Mouse (Mus musculus) right cerebral cortex, adult 18-20 months (tissue): ENCODE measurements at regions not wholly inside any gene's neighbourhood (a gene's known extent, or its start where the extent isn't known, plus 50 kb on each side); places are given as distances from the start of the nearest gene placed in this dataset.

Experiments
- DNase-seq: peaks from one replicate; pipeline ENCODE4 v3.0.0; 2022; ENCODE audit warnings: mixed read lengths

DNA sequence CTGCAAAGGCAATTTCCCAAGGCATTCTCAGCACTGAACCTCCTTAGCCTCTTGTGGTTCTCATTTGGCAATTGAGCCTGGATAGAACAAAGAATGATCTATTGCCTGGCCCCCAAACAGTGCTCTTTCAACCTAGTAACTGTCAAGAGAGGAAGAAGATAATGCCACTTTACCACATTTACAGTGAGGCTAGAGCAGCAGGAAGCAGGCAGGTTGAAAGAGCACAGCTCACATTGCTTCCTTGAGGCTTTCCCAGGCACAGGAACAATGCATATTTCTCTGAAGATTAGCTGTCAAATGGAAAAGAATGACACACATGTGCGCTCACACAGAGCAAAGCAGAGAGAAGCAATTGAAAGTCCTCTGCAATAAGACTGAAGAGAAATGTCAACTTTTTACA, 1221.0 kb upstream of the Flrt2 start:
- DNase-seq: no peak

DNA sequence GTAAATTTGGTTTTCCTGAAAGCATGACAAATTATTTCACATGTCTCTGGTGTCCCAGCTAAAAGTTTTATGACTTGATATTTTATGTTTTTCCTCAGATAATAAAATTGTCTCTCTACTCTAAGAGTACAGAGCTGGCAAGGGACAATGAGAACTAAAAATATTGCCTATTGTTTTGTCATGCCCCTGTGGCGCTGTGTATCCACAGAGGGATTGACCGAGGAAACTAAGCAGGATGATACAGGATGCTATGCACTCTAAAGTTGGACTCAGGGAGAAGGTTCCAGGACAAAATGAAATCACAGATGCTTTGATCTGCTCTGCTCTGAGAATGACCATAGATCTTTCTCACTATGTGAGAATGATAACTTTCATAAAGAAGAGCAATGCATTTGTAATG, 1203.3 kb upstream of the Flrt2 start:
- DNase-seq: no peak

DNA sequence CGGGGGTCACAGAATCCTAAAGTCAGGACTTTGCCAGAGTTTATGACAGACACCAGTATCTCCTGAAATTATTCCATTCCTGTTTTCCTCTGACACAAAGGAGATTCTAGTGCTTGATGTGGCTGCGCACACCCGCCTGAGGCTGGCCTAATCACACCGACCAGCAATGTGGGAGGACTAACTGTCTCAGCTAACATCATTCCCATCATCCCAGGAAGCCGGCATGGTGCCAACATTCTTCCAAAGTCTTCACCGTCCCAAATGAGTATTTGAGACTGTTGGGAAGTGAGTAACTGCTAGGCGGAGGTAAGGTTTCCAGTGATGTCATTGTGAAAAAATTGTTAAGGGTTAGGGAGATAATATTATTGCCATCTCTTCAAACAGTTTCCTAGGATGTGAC, 1183.9 kb upstream of the Flrt2 start:
- no peak for DNase-seq

DNA sequence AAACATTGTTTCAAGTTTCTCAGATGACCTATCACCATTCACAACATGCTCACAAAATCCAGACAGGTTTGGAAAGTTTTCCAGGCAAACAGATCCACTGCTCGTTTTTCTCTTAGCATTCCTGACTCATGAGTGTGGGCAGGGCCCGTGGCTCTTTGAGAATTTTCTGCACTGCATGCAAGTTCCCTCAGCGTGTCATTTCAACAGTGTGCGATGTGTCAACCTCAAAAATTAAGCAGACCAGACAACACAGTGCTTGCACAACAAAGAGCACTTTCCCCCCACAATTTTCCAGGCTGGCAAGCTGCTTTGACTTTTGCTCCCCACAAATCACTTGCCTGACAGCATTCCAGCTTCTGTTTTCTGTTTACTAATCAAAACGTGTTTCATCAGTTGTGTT, 1182.2 kb upstream of the Flrt2 start:
- DNase-seq: peak; percentile 9

DNA sequence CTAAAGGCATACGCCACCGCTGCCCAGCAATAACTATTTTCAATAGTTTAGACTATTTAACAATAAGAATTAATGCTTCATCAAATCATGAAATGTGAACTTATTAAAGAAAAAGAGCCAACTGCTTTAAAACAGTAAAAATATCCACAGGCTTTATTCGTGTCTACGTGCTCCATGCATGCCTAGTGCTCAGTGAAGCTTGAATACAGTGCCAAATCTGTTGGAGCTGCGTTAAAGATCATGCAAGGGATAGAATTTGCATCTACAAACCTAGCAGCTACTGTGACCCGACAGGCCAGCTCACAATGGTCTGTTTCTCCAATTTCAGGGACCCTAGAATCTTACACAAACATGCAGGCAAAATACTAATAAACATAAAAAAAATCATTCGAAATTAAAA, 1147.3 kb upstream of the Flrt2 start:
- DNase-seq: no peak

DNA sequence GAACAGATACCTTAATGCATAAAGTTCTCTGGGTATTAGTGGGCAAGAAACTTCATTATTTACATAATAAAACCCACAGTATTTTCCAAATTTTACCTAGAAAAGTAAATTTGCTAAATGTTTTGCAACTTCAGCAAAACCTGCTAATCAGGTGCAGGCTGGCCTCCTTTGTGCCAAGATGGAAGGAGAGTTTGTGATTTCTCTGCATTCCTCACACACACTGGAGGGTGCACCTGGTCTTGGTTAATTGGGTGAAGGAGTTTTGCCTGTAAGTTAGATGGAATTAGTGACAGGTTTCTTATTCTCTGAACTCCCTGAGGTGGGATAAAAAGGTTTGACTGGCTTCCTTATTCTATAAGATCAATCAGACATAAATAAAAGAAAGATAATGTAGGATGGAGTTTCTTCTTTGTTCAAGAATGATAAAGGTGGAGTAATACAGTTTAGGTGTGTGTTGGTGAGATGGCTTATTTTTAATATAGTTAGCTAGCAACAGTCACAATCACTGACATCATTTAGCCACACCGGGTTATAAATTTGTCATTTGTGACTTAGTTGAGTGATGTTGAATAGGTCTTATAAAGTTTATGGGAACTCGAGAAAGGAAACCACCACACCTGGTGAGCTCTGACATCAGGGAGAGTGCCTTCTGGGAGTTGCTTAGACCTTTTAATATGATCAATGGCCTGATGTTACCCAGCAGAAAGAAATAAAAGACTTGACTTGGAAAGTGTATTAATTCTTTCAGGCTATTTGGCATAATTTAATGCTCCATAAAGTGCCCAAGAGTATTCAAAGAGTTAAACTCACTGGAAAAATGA, 1131.4 kb upstream of the Flrt2 start:
- no peak for DNase-seq

DNA sequence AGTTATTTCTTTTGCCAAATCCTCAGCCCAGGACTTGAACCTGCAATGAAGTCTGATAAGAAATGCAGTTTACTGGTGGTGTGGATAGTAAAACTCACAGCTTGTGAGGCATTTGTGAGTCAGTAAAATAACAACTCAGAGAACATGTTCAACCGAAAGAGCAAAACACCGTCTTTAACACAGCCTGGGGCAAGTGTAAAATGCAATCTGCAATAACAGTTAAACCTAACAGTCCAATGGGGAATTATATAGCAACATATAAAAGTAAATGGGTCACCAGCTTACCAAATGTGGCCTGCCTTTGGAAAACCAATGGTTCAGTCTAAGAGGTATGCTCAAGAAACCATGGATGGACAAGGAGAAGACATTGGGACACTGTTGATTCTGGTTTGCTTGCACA, 1117.0 kb upstream of the Flrt2 start:
- no peak for DNase-seq

DNA sequence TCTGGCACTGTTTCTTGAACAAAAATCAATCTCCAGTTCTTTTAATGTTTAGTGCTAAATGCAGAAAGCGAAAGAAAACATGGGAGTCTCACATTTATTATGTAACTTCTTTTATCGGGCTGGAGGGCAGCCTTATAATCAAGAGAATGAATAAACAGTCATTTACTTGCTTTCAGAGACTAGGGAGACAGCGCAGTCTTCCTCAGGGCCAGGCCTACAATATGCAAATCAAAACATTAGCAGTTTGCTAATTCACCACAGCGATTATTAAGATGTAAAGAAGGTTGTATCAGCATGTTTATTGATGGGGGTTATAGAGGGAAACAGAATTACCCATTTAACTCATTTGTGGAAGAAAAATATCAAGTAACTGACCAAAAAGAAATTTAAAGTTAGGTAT, 1111.7 kb upstream of the Flrt2 start:
- no peak for DNase-seq

DNA sequence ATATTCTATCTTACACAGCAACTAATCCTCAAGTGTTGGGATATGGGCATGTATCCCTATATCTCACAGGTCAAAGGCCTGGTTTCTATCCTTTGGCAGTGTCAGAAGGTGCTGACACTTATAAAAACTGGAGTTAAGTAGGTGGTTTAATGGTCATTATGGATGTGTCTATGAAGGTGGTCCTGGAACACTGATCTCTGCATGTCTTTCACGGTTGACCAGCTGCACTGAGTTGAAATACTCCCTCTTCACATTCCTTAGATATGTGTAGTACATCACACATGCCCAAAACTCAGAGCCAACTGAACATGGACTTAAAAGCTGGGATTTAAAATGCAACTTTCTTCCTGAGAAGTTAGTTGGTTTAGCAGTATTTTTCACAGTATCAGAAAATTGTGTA, 1107.7 kb upstream of the Flrt2 start:
- no peak for DNase-seq

DNA sequence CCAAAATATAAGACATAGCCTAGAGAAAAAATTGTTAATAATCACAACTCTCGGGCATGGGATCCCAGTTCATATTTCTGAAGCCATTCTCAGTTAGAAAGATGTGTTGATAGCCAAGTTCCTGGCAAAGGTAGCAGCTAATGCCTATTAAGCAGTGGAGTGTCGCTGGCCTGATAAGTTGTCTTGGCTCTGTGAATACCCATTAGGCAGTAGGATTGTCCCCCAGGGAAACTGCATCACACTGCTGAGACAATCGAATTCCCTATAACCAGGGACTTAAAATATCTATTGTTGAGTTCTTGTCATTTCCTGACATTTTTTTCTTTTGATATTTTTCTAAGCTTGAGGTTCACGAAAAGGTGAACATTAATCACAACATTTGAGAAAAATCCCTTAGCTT, 1105.0 kb upstream of the Flrt2 start:
- no peak for DNase-seq

DNA sequence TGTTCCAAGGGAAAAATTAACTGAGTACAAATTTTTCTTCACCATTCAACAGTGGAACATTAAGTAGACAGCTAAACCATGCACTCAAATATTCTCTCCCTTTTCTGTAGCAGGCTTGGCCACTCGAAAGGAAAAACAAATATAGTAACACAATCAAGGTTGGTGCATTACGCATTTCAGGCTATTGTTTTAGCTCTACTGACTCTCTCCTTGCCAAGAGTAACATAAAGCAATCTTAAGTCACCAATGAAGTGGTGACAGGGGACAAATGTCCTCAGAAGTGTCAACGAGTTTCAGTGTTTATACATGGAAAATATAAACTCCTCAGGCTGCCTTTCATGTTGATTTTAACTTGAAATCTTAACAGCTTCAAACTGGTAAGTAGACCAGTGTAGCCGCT, 1103.4 kb upstream of the Flrt2 start:
- no peak for DNase-seq

DNA sequence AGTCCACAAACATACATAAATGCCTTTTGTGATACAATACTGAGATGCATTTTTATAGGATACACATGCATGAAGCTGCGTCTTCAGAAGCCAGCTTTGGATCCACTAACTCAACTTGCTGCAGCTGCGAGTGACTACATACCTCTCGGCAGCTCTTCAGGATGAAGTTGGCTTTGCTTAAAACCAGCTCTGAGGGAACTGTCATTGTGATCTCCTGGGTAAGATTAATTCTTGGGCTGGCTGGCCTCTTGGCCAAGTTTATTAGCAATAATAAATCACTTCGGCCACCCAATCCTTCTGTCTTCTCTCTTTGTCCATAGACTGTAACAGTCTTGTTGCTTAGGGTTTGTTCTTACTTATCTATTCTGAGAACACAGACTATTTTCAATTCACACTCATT, 1103.0 kb upstream of the Flrt2 start:
- DNase-seq: no peak

DNA sequence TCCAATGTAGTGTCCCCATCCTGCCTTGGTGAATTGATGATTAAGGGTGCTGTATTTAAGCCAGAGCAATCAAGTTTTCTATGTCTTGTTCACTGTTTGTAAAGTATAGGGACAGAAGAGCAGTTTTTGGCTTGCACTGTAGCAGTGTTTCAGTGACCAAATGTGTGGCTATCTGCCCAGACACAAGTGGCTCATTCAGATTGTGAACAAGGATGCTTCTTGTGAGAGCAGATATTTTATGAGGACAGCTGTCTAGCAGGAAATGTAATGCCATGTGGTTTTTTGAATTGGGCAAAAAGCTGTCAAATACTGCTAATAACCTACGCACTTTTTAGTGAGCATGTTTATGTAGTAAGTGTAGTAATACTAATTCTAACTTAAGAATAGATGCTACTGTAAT, 1086.5 kb upstream of the Flrt2 start:
- peak; percentile 1 for DNase-seq

DNA sequence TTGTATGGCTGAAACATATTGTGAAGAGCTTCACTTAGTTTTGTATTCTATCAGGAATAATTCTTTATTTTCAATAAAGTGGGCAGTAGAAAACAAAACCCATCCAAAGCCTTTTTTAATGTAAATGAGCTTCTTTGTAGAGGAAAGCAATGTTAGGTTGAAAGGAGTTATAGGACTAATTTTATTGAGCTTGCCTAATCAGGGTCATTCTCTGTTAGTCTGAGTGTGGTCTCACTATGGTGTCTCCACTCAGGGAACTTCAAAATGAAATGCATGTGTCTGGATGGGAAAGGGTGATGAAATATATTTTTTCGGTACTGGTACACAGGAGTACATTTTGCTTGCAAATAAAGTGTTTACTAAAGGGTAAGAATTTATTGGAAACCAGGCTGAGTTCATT, 1055.5 kb upstream of the Flrt2 start:
- no peak for DNase-seq

DNA sequence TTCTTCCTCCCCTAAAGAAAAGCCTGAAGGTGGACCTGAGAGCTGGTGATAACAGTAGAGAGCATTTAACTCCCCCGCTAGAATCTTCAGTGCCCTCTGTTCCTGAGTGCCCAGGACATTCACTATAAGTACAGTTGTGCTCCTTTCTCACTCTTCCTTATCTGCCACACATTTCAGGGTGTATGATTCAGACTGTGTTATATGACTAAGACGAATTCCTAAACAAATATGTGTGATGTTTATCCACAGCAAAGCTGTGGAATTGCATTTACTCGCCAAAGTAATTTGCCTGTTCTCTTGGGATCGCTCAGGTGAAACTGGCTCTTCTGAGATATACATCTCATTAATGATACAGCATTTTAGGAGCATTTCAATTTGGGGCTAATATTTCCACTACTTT, 1051.9 kb upstream of the Flrt2 start:
- DNase-seq: no peak

DNA sequence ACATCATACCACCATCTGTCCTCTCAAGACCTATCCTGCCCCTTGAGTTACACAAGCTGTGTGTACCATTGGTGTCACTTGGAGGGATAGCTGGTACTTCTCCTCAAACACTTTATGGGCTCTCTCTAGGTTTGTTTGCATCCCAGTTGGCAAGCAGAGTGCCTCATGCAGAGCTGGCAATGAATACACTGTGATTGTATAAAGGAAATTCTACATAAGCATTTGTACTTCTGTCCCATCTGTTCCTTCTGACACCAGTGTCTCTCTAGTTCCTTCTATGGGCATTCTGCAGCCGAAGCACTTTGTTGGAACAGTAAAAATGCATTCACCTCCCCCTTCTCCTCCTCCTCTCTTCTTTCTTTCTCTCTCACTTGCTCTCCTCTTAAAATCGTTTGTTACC, 1046.7 kb upstream of the Flrt2 start:
- DNase-seq: peak; percentile 65

DNA sequence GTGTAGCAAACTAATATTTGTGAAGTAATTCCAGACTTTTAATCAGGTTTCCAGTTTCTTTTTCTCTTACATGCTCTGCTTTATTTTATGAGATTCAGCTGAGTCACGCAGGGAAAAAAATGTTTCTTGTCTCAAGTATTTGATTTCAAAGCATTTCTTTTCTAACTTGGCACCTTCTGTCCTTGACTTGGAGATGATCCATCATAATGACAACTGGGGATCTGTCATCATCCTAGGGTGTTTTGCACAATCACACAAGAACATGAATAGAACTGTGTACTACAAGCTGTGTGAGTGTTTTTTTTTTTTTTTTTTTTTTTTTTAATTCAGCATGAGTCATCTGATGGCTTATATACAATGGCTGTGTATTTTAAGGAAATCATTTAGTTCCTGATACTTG, 1022.0 kb upstream of the Flrt2 start:
- DNase-seq: peak; percentile 50

DNA sequence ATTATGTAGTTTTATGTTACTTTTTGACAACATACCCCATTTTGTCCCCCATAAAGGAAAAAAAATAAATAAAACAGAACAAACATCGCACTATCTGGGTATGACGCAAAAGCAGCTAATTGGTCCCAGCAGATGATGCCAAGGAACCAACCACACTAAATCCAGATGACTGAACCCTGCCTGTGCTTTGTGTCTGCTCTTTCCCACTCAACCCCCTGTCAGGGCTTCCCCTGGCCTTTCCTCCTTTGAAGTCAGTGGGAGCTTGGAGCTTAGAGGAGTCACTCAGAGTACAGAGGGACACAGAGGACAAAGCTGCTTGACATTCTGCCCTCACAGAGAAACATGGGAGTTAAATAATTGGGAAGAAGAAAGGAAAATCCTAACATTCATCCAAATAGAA, 1017.1 kb upstream of the Flrt2 start:
- no peak for DNase-seq

DNA sequence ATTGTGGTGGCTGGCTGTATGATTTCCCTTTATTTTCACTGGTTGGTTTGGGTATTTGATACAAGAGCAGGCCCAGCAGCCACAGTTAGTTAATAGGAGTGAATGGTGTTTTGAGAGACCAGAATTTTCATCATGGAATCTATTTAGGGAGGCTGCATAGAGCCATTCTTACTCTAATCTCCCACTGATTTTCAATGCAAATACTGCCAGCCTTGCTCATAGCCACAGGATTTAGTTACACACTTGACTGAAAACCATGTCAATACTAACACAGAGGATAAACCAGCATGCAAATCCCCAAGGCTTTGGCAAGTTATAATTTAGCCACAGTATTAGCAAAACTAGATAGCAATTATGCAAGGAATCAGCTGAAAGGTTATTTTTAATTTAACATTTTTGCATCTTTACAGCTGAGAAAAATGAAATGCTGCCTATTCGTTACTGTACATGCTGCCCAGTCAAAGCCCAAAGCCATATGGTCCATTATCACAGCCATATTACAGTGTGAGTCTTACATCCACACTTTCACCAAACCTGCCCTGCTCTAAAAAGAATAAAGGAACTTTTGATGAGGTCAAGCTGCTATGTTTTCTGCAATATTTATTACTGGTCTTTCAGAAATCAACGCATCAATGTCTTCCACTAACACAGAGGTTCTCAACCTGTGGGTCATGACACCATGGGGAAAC, 1000.5 kb upstream of the Flrt2 start:
- DNase-seq: no peak

DNA sequence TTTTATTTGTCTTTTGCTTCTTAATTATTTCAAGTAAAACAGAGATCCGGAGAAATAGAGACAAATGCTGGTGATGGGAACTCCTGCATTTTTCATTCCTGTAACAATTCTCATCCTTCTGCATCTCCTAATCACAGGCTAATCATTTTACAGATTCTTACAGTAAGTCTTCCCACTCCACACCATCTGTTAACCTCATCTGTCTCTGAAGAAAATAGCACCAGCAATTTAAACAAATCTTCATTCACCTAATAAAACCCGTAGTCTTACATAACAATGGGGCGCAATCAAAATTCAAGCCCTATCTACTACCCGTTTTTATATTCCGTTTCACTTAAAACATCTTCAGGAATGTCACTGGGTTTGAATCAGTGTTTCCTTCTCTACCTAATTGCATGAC, 960.6 kb upstream of the Flrt2 start:
- DNase-seq: peak; percentile 8

DNA sequence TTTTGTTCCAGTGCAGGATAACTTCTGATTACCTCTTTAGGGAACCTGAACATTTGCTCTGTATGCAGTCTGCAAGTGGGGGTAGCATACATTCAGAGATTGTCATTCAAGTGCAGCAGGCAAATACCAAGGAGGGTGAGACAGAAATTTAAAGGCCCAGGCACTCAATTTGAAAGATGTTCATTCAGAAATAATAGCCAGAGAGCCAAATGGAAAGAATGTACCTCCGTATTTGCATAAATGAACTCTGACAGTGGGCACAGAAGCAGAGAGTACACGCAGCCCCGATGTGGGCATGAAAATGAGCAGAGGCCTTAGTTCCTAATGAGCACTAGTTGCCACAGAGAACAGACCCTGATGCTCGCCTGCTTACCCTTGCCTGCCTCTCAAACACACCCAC, 958.8 kb upstream of the Flrt2 start:
- DNase-seq: no peak

DNA sequence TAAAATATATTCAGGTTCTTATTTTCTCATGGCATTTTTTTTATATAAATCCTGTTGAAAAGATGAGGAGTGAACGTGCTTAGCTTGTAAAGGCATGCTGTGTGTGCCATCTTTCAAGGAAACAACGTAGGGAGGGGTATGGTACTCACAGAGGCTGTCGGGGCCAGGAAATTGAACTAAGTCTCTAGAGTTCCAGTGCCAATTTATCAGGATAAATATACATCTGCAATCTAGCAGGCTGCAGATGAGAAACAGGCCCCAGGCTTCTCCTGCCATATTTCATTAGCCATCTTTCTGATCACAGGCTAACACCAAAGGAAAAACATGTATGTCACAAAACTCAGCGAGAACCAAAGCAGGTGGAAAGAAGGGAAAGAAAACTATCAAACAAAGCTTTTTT, 954.8 kb upstream of the Flrt2 start:
- DNase-seq: no peak

DNA sequence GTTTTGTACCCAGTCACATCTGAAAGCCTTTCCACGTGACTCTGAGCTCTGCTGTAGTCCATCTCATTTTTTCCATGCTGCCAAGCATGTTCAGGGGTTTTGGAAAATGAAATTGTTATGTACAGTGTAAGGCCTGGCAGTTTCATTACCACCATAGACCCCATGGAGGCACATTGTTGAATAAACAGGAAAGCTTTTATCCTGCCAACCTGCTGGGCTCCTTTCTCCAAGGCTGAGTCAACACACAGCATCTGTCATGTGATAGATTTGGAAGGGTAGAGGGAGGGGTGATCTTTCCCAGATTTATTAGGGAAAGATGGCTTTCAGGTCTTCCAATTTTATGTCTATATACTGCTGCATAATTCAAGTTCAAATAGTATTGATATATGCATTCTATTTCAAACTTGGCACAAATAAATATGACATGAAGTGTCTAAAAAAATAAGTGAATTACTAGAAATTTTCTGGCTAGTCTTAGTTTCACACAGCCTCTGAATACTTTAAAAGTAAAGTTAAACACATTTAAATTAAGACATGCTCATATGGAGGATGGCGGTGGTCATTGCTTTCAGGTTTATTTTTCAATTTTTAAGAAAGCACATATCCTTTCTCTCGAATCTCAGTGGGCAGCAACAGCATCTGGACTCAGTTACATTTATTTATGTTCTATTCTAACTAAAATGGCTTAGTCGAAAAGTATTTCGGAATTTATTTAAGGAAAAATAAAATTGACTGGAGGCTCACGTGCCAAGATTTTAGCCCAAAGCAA, 942.1 kb upstream of the Flrt2 start:
- peak; percentile 3 for DNase-seq

DNA sequence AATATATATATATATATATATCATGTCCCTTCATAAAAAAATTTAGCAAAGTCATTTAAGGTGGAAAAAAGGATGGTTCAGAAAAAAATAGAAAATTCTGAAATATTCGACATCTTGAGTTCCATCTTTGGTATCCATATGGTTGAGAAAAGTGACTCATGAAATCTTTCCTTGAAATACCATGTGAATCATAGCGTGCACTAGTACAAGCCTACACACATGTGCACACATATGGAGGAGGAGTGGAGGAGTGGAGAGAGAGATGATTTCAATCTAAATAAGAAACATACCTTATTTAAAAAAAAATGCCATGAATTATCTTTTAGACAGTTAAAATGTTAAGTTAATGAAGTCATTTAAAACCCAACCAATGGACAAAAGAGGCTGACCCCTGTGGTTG, 936.3 kb upstream of the Flrt2 start:
- DNase-seq: peak; percentile 12
